Mouse (Mus musculus): ENCODE measurements at regions not wholly inside any gene's neighbourhood (a gene's known extent, or its start where the extent isn't known, plus 50 kb on each side); places are given as distances from the start of the nearest gene placed in this dataset.
"Not testable (repeated sequence)": the region's sequence is repeated elsewhere in the genome, so short reads cannot be mapped to it uniquely, and the experiment has no call there.

GRCm38 (mm10) chr13:111309848-111310692 lies 55.3 kb downstream of the Actbl2 start:
- WGBS = 71% methylated on average over 14 of the region's 14 CpGs

GRCm38 (mm10) chr13:111310693-111311045 lies 55.9 kb downstream of the Actbl2 start:
- TF ChIP-seq CTCF (IDR thresholded peaks at IDR 0.05; ENCODE audit: extremely low read depth, insufficient read length, insufficient replicate concordance, low read depth, low read length) (no peak), POLR2A (IDR thresholded peaks at IDR 0.05; ENCODE audit: low read depth, low read length) (no peak)
- Histone ChIP-seq H3K4me3 (ENCODE audit: low read depth, low read length) (no peak overlapping the region), H3K36me3 (ENCODE audit: control insufficient read depth, insufficient read depth, low read length) (no peaks in the 10 kb centered on the region), H3K27me3 (ENCODE audit: control insufficient read depth, insufficient read depth, low read length) (no peaks in the 10 kb centered on the region), H3K27ac (ENCODE audit: insufficient read depth, low read depth, low read length) (no peak overlapping the region), H3K4me1 (ENCODE audit: control insufficient read depth, insufficient read depth, insufficient read length, low read length) (no peaks in the 10 kb centered on the region)
- 82% methylated on average over 1 of the region's 1 CpGs for WGBS

More at GRCm38 (mm10) chr13:111309848-111310692, 55.3 kb downstream of the Actbl2 start:
- Histone ChIP-seq H3K4me3 (ENCODE audit: low read depth, low read length) (no peak overlapping the region), H3K27me3 (ENCODE audit: control insufficient read depth, insufficient read depth, low read length) (no peaks in the 10 kb centered on the region), H3K27ac (ENCODE audit: insufficient read depth, low read depth, low read length) (no peak overlapping the region), H3K4me1 (ENCODE audit: control insufficient read depth, insufficient read depth, insufficient read length, low read length) (no peaks in the 10 kb centered on the region), H3K36me3 (ENCODE audit: control insufficient read depth, insufficient read depth, low read length) (no peaks in the 10 kb centered on the region)
- no peak for TF ChIP-seq POLR2A (IDR thresholded peaks at IDR 0.05; ENCODE audit: low read depth, low read length)
- TF ChIP-seq CTCF (IDR thresholded peaks at IDR 0.05; ENCODE audit: extremely low read depth, insufficient read length, insufficient replicate concordance, low read depth, low read length) = no peak

GRCm38 (mm10) chr13:111313506-111313905 lies 58.7 kb downstream of the Actbl2 start:
- H3K27ac ChIP-seq (ENCODE audit: insufficient read depth, low read depth, low read length); H3K27me3 ChIP-seq (ENCODE audit: control insufficient read depth, insufficient read depth, low read length); H3K4me1 ChIP-seq (ENCODE audit: control insufficient read depth, insufficient read depth, insufficient read length, low read length); H3K4me3 ChIP-seq (ENCODE audit: low read depth, low read length); H3K36me3 ChIP-seq (ENCODE audit: control insufficient read depth, insufficient read depth, low read length): not testable (repeated sequence)
- WGBS = 85% methylated on average over 3 of the region's 3 CpGs

GRCm38 (mm10) chr13:111317876-111318275 lies 63.1 kb downstream of the Actbl2 start:
- not testable (repeated sequence) for H3K27ac ChIP-seq (ENCODE audit: insufficient read depth, low read depth, low read length); H3K4me1 ChIP-seq (ENCODE audit: control insufficient read depth, insufficient read depth, insufficient read length, low read length); H3K36me3 ChIP-seq (ENCODE audit: control insufficient read depth, insufficient read depth, low read length); H3K4me3 ChIP-seq (ENCODE audit: low read depth, low read length); H3K27me3 ChIP-seq (ENCODE audit: control insufficient read depth, insufficient read depth, low read length)
- WGBS = 80% methylated on average over 2 of the region's 2 CpGs

- Histone ChIP-seq H3K4me1 (ENCODE audit: control insufficient read depth, insufficient read depth, insufficient read length, low read length) (no peaks in the 10 kb centered on the region), H3K27ac (ENCODE audit: insufficient read depth, low read depth, low read length) (no peak overlapping the region), H3K36me3 (ENCODE audit: control insufficient read depth, insufficient read depth, low read length) (no peaks in the 10 kb centered on the region), H3K4me3 (ENCODE audit: low read depth, low read length) (no peak overlapping the region), H3K27me3 (ENCODE audit: control insufficient read depth, insufficient read depth, low read length) (no peaks in the 10 kb centered on the region)
- no peak for TF ChIP-seq CTCF (IDR thresholded peaks at IDR 0.05; ENCODE audit: extremely low read depth, insufficient read length, insufficient replicate concordance, low read depth, low read length)
- no peak for TF ChIP-seq POLR2A (IDR thresholded peaks at IDR 0.05; ENCODE audit: low read depth, low read length)
- 48% methylated on average over 8 of the region's 8 CpGs for WGBS
Measured at GRCm38 (mm10) chr13:111323206-111323605, 68.4 kb downstream of the Actbl2 start.

GRCm38 (mm10) chr13:111326096-111326665 lies 71.4 kb downstream of the Actbl2 start:
- TF ChIP-seq POLR2A (IDR thresholded peaks at IDR 0.05; ENCODE audit: low read depth, low read length) = no peak
- 33% methylated on average over 16 of the region's 16 CpGs for WGBS

GRCm38 (mm10) chr13:111333035-111333434 lies 78.2 kb downstream of the Actbl2 start:
- Histone ChIP-seq H3K4me1 (ENCODE audit: control insufficient read depth, insufficient read depth, insufficient read length, low read length) (no peaks in the 10 kb centered on the region), H3K36me3 (ENCODE audit: control insufficient read depth, insufficient read depth, low read length) (no peaks in the 10 kb centered on the region), H3K27ac (ENCODE audit: insufficient read depth, low read depth, low read length) (no peak overlapping the region), H3K4me3 (ENCODE audit: low read depth, low read length) (no peak overlapping the region), H3K27me3 (ENCODE audit: control insufficient read depth, insufficient read depth, low read length) (no peaks in the 10 kb centered on the region)
- 86% methylated on average over 3 of the region's 3 CpGs for WGBS
- TF ChIP-seq CTCF (IDR thresholded peaks at IDR 0.05; ENCODE audit: extremely low read depth, insufficient read length, insufficient replicate concordance, low read depth, low read length) (no peak), POLR2A (IDR thresholded peaks at IDR 0.05; ENCODE audit: low read depth, low read length) (no peak)

More at GRCm38 (mm10) chr13:111326096-111326665, 71.4 kb downstream of the Actbl2 start:
- Histone ChIP-seq H3K27me3 (ENCODE audit: control insufficient read depth, insufficient read depth, low read length) (no peaks in the 10 kb centered on the region), H3K27ac (ENCODE audit: insufficient read depth, low read depth, low read length) (no peak overlapping the region), H3K4me1 (ENCODE audit: control insufficient read depth, insufficient read depth, insufficient read length, low read length) (no peaks in the 10 kb centered on the region), H3K36me3 (ENCODE audit: control insufficient read depth, insufficient read depth, low read length) (no peaks in the 10 kb centered on the region), H3K4me3 (ENCODE audit: low read depth, low read length) (no peak overlapping the region)
